Mouse (Mus musculus): ENCODE results near the gene Gm16451. TPM values are rescaled to one million over a fixed set of nuclear protein-coding genes. Genes with fewer than 3 reads are reported as not detected.
"Not testable (repeated sequence)": the region's sequence is repeated elsewhere in the genome, so short reads cannot be mapped to it uniquely, and the experiment has no call there.

Gm16451 gene
- total RNA-seq (2017) = not detected in 2 replicates

GRCm38 (mm10) chr7:22118145-22118544, at the start of gene Gm16451:
TSS of gene Gm16451 (minus strand) at chr7:22118245.
- not testable (repeated sequence) for ATAC-seq (replicated peaks; ENCODE audit: low read depth, poor library complexity, severe bottlenecking)

DNA sequence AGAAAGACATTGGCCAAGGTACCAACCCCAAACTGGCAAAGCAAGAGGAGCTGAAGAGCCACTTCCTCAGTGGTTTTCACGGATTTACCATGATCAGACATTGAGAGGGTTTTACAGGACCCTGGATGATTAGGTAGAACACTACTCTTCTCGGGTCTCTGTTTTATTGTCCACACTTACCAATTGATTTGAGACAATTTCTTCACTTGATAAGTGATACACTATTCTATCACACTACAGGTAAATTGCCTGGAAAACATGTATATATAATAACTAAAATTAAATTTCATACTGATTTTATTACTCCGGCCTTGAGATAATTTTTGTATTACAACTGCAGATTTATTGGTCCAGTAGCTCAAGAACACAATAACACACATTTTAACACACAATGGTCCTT, 45.9 kb upstream of the Gm16451 start, which contains the start of gene Vmn1r142:
Gene Vmn1r142 (minus strand): TSS at position 101 of the 400 bp plus-strand sequence.
- not testable (repeated sequence) for ATAC-seq (replicated peaks; ENCODE audit: low read depth, poor library complexity, severe bottlenecking)

- ATAC-seq (replicated peaks; ENCODE audit: low read depth, poor library complexity, severe bottlenecking) = not testable (repeated sequence)
Measured at GRCm38 (mm10) chr7:22134641-22135040, 16.6 kb upstream of the Gm16451 start, which contains the start of gene Gm10666. TSS of gene Gm10666 (minus strand) at chr7:22134741.

GRCm38 (mm10) chr7:22068757-22069156, 49.3 kb downstream of the Gm16451 start, which contains the start of gene Vmn1r139:
TSS of gene Vmn1r139 (plus strand) at chr7:22069057.
- ATAC-seq (replicated peaks; ENCODE audit: low read depth, poor library complexity, severe bottlenecking) = not testable (repeated sequence)

Other genes with a start within 250 kb of the Gm16451 start
- gene Gm5891, start 197.0 kb downstream of the Gm16451 start, total RNA-seq (2017) = not detected in 2 replicates
- not detected in 2 replicates for gene Vmn1r137, start 123.7 kb downstream of the Gm16451 start, total RNA-seq (2017)
- not detected in 2 replicates for gene Vmn1r138, start 89.3 kb downstream of the Gm16451 start, total RNA-seq (2017)
- not detected in 2 replicates for gene Gm6176, start 61.9 kb downstream of the Gm16451 start, total RNA-seq (2017)
- not detected in 2 replicates for gene Vmn1r139, start 49.2 kb downstream of the Gm16451 start, total RNA-seq (2017)
- gene Gm10666, start 16.5 kb upstream of the Gm16451 start, total RNA-seq (2017) = not detected in 2 replicates
- not detected in 2 replicates for gene Vmn1r142, start 45.8 kb upstream of the Gm16451 start, total RNA-seq (2017)
- gene Vmn1r143, start 71.1 kb upstream of the Gm16451 start, total RNA-seq (2017) = not detected in 2 replicates
- not detected in 2 replicates for gene Gm8653, start 83.0 kb upstream of the Gm16451 start, total RNA-seq (2017)
- gene Gm8453, start 111.2 kb upstream of the Gm16451 start, total RNA-seq (2017) = not detected in 2 replicates
- not detected in 2 replicates for gene Gm4187, start 211.5 kb upstream of the Gm16451 start, total RNA-seq (2017)